Mouse (Mus musculus) midbrain, embryonic 15.5 days (tissue): ENCODE results near the gene Bglap. TPM values are rescaled to one million over a fixed set of nuclear protein-coding genes. Genes with fewer than 3 reads are reported as not detected.
"Not testable (repeated sequence)": the region's sequence is repeated elsewhere in the genome, so short reads cannot be mapped to it uniquely, and the experiment has no call there.

ENCODE experiments used
- ATAC-seq: fragments of 200-750 bp; cut with Nextera tagmentation; replicated peaks from 2 replicates; pipeline ENCODE4 v1.8.0; 2017; ENCODE audit warnings: moderate TSS enrichment
- H3K27ac ChIP-seq: fragments of 300-500 bp; sonication (generic); 2 replicates; pipeline ENCODE4 v1.5.1; 2015; ENCODE audit warnings: mild to moderate bottlenecking, inconsistent platforms
- H3K27me3 ChIP-seq: fragments of 300-500 bp; sonication (generic); replicated peaks from 2 replicates; pipeline ENCODE4 v1.6.1; 2015; ENCODE audit warnings: inconsistent platforms
- H3K36me3 ChIP-seq: fragments of 300-500 bp; sonication (generic); replicated peaks from 2 replicates; pipeline ENCODE4 v1.6.1; 2015; ENCODE audit warnings: inconsistent platforms
- H3K4me1 ChIP-seq: fragments of 300-500 bp; sonication (generic); 2 replicates; pipeline ENCODE4 v1.6.1; 2015; ENCODE audit warnings: inconsistent platforms
- H3K4me2 ChIP-seq: fragments of 300-500 bp; sonication (generic); 2 replicates; pipeline ENCODE4 v1.6.1; 2015; ENCODE audit warnings: inconsistent platforms, mild to moderate bottlenecking, moderate library complexity
- H3K4me3 ChIP-seq: fragments of 300-500 bp; sonication (generic); 2 replicates; pipeline ENCODE4 v1.5.1; 2015; ENCODE audit warnings: mild to moderate bottlenecking, inconsistent platforms
- H3K9ac ChIP-seq: fragments of 300-500 bp; sonication (generic); 2 replicates; pipeline ENCODE4 v1.6.1; 2015; ENCODE audit warnings: mild to moderate bottlenecking, inconsistent platforms
- H3K9me3 ChIP-seq: fragments of 300-500 bp; sonication (generic); 2 replicates; pipeline ENCODE4 v1.6.1; 2016; ENCODE audit warnings: inconsistent platforms
- WGBS: fragments of 180-500 bp; shearing (Covaris S2); methylation state at CpG from one replicate; pipeline ENCODE4 v1.1.7; 2015; ENCODE audit warnings: mixed read lengths; 5-methylcytosine and 5-hydroxymethylcytosine counted together
- polyA plus RNA-seq: library from polyadenylated mRNA; unstranded; fragments of >200 nt; fragmentation: Nextera tagmentation; extraction: Ambion mirVana; gene quantifications from 2 replicates; pipeline ENCODE4 v1.2.1, GENCODE M21; 2015

The Bglap gene
- polyA plus RNA-seq, 1 experiment from 2014 or later, result 0.50 TPM

GRCm38 (mm10) chr3:88381389-88382315 lies 2.6 kb downstream of the Bglap start:
- H3K9me3 ChIP-seq, H3K9ac ChIP-seq, H3K27me3 ChIP-seq, H3K4me1 ChIP-seq, H3K36me3 ChIP-seq: not testable (repeated sequence)
- Histone ChIP-seq H3K27ac (peak overlapping the region; percentile 60; the same call in 1 of the 2 replicates), H3K4me2 (peak overlapping the region; percentile 45), H3K4me3 (peak overlapping the region; percentile 21)
- WGBS, result 5% methylated on average over 21 of the region's 22 CpGs
- ATAC-seq, result peak; percentile 91

GRCm38 (mm10) chr3:88378599-88378998 lies 5.7 kb downstream of the Bglap start, which contains the start of gene Bglap2:
Bglap2 (minus strand) TSS chr3:88378699.
- H3K9me3 ChIP-seq, H3K4me3 ChIP-seq, H3K36me3 ChIP-seq, H3K9ac ChIP-seq, H3K4me2 ChIP-seq, H3K27me3 ChIP-seq, H3K4me1 ChIP-seq, H3K27ac ChIP-seq, ATAC-seq: not testable (repeated sequence)
- WGBS, result 89% methylated on average over 5 of the region's 5 CpGs

DNA sequence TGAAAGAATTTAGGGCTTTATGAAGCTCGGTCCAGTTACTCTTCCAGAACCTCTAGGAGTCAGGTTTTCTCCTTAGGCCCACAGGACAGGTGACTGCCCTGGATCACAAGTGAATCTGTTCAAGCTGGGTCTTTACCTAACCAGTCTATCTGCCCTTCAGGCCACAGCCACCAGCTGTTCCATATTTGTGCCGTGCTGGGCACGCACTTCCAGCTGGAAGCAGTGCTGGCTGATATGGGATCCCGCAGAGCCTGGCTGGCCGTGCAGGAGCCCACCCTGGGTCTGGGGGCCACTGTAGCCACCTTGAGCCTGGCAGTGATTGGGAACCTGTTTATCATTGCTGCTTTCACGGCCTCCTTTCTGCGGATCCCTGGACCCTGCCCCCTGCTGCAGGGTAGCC lies 7.6 kb downstream of the Bglap start:
- not testable (repeated sequence) for H3K9me3 ChIP-seq, H3K36me3 ChIP-seq, H3K27me3 ChIP-seq, H3K9ac ChIP-seq, H3K4me3 ChIP-seq, H3K4me1 ChIP-seq
- Histone ChIP-seq H3K27ac (0 out of 2 replicates have a peak overlapping the region, but pooled peaks have one; percentile 53), H3K4me2 (peak overlapping the region; percentile 35)
- peak; percentile 41 for ATAC-seq
- 26% methylated on average over 5 of the region's 7 CpGs for WGBS

DNA sequence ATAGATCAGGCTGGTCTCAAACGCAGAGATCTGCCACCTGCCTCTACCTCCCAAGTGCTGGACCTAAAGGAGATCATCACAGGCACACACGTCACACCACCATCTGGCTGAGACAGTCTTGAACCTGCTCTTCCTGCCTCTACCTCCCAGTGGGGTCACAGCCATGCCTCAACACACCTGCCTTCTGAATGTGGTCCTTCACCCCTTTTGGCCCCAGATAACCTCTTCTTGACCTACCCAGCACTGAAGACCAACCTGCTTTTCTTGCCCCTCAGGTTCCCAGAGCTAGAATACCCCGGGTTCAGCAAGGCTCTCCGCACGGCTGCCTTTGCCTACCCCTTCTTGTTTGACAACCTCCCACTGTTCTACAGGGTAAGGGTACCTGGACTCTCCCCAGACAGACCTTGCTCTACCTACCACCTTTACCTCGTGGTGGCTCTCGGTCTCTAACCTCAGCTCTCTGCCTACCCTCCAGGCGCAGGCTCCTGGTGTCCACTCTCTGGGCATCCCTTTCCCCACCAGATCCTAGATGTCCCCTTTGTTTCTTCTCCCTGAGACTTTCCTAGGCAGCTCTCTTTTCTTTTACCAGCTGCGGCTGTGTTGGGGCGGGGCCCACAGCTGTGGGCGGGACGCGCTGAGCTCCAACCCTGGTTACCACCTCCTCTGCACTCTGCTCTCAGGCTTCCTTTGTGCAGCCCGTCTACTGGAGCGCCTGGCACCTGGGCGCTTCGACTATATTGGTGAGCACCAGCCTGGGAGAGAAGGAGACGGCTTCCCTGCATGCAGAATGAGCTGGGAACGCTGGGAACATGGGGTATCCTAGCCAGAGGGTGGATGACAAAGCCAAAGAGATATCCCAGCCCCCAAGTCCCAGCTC lies 8.3 kb downstream of the Bglap start:
- 11% methylated on average over 19 of the region's 19 CpGs for WGBS
- H3K4me1 ChIP-seq, H3K36me3 ChIP-seq, H3K4me3 ChIP-seq, H3K9ac ChIP-seq, H3K27me3 ChIP-seq, H3K9me3 ChIP-seq: not testable (repeated sequence)
- Histone ChIP-seq H3K27ac (peak overlapping the region; percentile 53; the same call in 1 of the 2 replicates), H3K4me2 (peak overlapping the region; percentile 35)
- peak; percentile 91 for ATAC-seq

GRCm38 (mm10) chr3:88372643-88373042 lies 11.6 kb downstream of the Bglap start, which contains the start of gene Bglap3:
Bglap3 (minus strand) TSS chr3:88372743.
- not testable (repeated sequence) for H3K4me2 ChIP-seq, H3K9ac ChIP-seq, H3K27me3 ChIP-seq, H3K36me3 ChIP-seq, H3K4me3 ChIP-seq, H3K9me3 ChIP-seq, H3K4me1 ChIP-seq, H3K27ac ChIP-seq, ATAC-seq
- 95% methylated on average over 9 of the region's 9 CpGs for WGBS

DNA sequence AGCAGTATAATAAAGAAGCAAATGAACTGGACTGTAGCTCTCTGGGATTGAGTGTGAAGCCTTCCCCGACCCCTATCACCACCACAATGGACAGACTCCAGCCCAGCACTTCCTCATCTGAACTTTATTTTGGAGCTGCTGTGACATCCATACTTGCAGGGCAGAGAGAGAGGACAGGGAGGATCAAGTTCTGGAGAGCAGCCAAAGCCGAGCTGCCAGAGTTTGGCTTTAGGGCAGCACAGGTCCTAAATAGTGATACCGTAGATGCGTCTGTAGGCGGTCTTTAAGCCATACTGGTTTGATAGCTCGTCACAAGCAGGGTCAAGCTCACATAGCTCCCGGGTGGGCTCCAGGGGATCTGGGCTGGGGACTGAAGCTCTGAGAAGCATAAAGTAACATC lies 15.8 kb downstream of the Bglap start:
- H3K27me3 ChIP-seq, result peaks cover 14% of the 10 kb centered on the region
- not testable (repeated sequence) for H3K9me3 ChIP-seq, H3K36me3 ChIP-seq, H3K27ac ChIP-seq, H3K4me1 ChIP-seq, H3K4me2 ChIP-seq, H3K9ac ChIP-seq, H3K4me3 ChIP-seq, ATAC-seq
- 92% methylated on average over 7 of the region's 7 CpGs for WGBS

- H3K9me3 ChIP-seq, H3K4me2 ChIP-seq, H3K36me3 ChIP-seq, H3K27ac ChIP-seq, H3K4me1 ChIP-seq, H3K9ac ChIP-seq, H3K4me3 ChIP-seq: not testable (repeated sequence)
- ATAC-seq, result 0 out of 2 replicates have a peak, but pooled peaks have one; percentile 32
- peaks cover 14% of the 10 kb centered on the region for H3K27me3 ChIP-seq
- WGBS, result 62% methylated on average over 4 of the region's 7 CpGs
Measured at GRCm38 (mm10) chr3:88367517-88367916, 16.7 kb downstream of the Bglap start.

- not testable (repeated sequence) for H3K4me1 ChIP-seq, H3K27ac ChIP-seq, H3K36me3 ChIP-seq, H3K9me3 ChIP-seq
- Histone ChIP-seq H3K4me3 (peak overlapping the region; percentile 24), H3K27me3 (peaks cover 14% of the 10 kb centered on the region), H3K4me2 (peak overlapping the region; percentile 44), H3K9ac (peak overlapping the region; percentile 12; the same call in 1 of the 2 replicates)
- 3% methylated on average over 21 of the region's 22 CpGs for WGBS
- ATAC-seq, result peak; percentile 85
Measured at GRCm38 (mm10) chr3:88366830-88367428, 17.3 kb downstream of the Bglap start.

- Histone ChIP-seq H3K4me3 (no peak overlapping the region), H3K36me3 (peaks cover 8% of the 10 kb centered on the region), H3K4me2 (no peak overlapping the region), H3K9me3 (no peaks in the 10 kb centered on the region), H3K27me3 (peaks cover 14% of the 10 kb centered on the region), H3K4me1 (no peaks in the 10 kb centered on the region), H3K27ac (no peak overlapping the region), H3K9ac (no peak overlapping the region)
- ATAC-seq, result no peak
- WGBS, result 38% methylated on average over 34 of the region's 34 CpGs
Measured at GRCm38 (mm10) chr3:88365705-88366361, 18.4 kb downstream of the Bglap start.

- Histone ChIP-seq H3K4me1 (no peaks in the 10 kb centered on the region), H3K27ac (0 out of 2 replicates have a peak within 1 kb of the TSS, but pooled peaks have one; percentile 20), H3K9me3 (no peaks in the 10 kb centered on the region), H3K4me3 (no peak within 1 kb of the TSS), H3K27me3 (peaks cover 14% of the 10 kb centered on the region), H3K9ac (no peak within 1 kb of the TSS), H3K36me3 (peaks cover 22% of the 10 kb centered on the region), H3K4me2 (no peak within 1 kb of the TSS)
- WGBS, result 3% methylated on average over 16 of the region's 16 CpGs
- ATAC-seq, result no peak
Measured at GRCm38 (mm10) chr3:88364337-88364736, 19.9 kb downstream of the Bglap start, which contains the start of gene Paqr6. Paqr6 (plus strand) TSS chr3:88364584.

GRCm38 (mm10) chr3:88363700-88364099 lies 20.6 kb downstream of the Bglap start:
- peaks cover 29% of the 10 kb centered on the region for H3K36me3 ChIP-seq
- no peaks in the 10 kb centered on the region for H3K4me1 ChIP-seq
- H3K4me2 ChIP-seq, result no peak overlapping the region
- 71% methylated on average over 4 of the region's 4 CpGs for WGBS
- no peaks in the 10 kb centered on the region for H3K9me3 ChIP-seq
- H3K4me3 ChIP-seq, result no peak overlapping the region
- H3K27ac ChIP-seq, result 0 out of 2 replicates have a peak overlapping the region, but pooled peaks have one; percentile 20
- no peak for ATAC-seq
- H3K27me3 ChIP-seq, result peaks cover 14% of the 10 kb centered on the region
- no peak overlapping the region for H3K9ac ChIP-seq
